Mouse (Mus musculus) frontal cortex, postnatal 14 days (tissue): ENCODE data around the gene Gbp7.
"Not testable (repeated sequence)": the region's sequence is repeated elsewhere in the genome, so short reads cannot be mapped to it uniquely, and the experiment has no call there.

Source experiments
- DNase-seq, 2 experiments: peaks; one replicate each; pipeline ENCODE4 v3.0.0; 2022; ENCODE audit warnings: low spot score in 2 of 2

Gbp7 gene

DNA sequence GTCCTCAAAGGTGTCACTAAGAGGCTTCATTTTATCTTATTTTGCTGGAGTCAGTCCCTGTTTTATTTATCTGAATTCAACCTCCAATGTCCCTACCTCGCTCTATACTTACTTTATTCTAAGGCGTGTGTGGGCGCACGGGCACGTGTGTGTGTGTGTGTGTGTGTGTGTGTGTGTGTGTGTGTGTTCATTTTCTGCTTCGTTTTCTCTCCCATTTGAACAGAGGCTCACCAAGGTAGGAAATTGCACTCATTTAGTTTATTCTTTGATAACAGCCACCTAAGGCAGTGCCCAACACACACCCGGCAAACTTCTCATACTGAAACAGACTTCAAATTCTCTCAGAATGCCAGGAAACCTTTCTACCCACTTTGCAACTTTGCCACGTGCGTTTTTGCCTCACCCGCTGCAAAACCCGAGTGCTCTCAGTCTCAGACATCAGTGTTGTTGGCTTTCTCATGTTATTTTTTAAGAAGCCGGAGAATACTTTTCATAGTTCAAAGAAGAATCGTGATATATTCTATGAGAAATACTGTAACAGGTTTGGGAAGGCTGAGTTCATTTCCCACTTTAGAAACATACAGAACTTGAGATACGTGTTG is 31.0 kb downstream of the Gbp7 start:
- no peak for DNase-seq

DNA sequence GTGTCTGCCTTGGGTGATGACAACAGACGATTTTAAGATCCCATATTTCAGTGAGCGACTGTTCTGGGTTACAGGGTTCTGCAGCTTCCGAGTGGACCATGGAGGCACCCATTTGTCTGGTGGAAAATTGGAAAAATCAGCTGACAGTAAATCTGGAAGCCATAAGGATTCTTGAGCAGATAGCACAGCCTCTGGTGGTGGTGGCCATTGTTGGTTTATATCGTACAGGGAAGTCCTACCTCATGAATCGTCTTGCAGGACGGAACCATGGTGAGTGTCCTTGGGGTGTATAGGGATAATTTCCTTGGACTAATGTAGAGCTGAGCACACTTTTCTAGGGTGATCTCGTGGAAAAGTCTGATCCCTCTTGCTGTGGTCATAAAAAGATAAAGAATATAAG is 31.5 kb downstream of the Gbp7 start:
- DNase-seq, result no peak

- not testable (repeated sequence) for DNase-seq
Measured at GRCm38 (mm10) chr3:142567490-142567889, 37.3 kb downstream of the Gbp7 start.

DNA sequence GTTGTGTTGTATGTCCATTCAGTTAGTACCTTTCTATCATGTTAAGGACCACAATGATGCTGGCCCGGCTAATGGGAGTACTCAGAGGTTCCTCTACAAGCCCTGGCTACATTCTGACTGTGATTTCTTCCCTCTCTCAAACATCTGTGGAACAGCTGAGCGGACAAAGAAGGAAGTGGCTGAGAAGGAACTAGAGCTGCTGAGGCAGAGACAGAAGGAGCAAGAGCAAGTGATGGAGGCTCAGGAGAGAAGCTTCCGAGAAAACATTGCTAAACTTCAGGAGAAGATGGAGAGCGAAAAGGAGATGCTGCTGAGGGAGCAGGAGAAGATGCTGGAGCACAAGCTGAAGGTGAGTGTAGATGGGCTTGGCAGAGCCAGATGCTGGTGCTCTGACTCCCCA is 40.6 kb downstream of the Gbp7 start:
- no peak for DNase-seq

- no peak for DNase-seq
Measured at GRCm38 (mm10) chr3:142577108-142577507, 47.0 kb downstream of the Gbp7 start.

DNA sequence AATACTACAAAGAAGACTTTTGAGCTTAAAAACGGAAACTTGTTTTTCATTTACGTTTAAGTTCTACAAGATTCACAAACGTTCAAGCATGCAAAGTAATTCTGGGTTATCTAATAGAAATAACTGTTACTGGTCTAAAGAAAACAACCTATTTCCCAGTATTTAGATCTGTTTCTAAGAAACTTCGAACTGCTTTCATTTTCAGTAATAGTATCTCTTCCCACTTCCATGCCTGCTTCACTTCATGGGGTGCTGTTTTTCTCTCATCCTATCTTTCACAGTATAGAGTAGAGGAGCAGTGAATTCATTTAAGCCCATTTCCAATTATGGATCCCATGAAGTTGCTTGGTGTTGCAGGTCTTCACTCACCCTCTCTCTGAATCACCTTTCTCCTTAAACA is 48.2 kb downstream of the Gbp7 start:
- DNase-seq, result no peak

DNA sequence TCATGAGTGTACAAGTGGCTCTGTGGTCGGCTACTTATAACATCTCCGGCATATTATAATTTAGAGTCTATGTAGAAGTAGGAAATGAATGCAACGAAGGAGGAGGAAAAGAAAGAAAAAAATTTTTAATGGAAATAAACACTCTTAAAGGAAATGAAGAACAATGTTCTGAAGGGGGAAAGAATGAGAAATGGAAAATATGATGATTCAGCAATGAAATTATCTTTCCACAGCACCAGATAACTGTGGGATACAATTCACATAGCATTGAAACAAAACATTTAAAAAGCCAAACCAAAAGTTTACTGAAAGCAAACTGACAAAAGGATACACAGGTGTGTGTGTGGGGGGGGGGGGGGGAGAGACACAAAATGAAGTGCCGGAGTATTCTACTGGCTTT is 52.9 kb downstream of the Gbp7 start:
- DNase-seq, result no peak

DNA sequence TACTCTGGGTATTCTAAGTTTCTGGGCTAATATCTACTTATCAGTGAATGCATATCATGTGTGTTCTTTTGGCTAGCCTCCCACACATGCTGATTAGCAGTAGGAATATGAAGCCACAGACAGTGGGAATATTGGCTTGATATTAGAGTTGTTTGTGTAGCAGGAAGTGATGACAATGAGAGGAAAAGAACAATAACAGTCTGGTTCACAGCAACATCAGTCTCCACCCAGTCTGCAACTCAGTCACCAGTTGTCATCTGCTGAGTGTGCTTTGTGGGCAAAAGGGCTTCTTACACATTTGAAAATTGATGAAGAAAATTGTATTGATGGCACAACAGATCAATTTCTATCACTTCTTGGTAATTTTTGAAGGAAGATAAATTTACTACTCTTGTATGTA is 57.2 kb downstream of the Gbp7 start:
- no peak for DNase-seq

- DNase-seq, result no peak
Measured at GRCm38 (mm10) chr3:142588888-142589287, 58.7 kb downstream of the Gbp7 start.

GRCm38 (mm10) chr3:142590431-142591067 is 60.4 kb downstream of the Gbp7 start:
- DNase-seq, result no peak

DNA sequence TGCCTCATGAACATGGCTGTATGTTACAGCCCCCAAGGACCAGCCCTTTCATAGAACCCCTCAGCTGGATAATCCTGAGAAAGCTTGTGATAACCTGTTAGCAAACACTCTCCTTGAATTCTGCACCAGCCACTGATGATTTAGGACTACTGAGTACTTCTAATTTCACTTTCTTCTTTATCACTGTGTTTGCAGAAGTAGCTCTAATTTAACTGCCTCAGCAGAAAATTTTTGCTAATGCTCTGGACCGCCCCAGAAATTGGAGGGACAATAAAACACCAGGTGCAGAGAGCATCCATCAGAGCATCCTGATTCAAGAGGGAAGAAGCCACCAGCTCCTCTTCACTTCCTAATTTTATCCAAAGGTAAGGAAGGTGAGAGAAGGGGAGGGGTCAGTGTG is 64.4 kb downstream of the Gbp7 start, which contains the start of gene Gbp2b:
TSS of gene Gbp2b (plus strand) at position 301 of the 400 bp plus-strand sequence.
- no peak for DNase-seq

- no peak for DNase-seq
Measured at GRCm38 (mm10) chr3:142597923-142598322, 67.8 kb downstream of the Gbp7 start.
